Mouse (Mus musculus) cerebellum, adult 2 months (tissue): ENCODE results near the gene Rprd1b. TPM values are rescaled to one million over a fixed set of nuclear protein-coding genes. Genes with fewer than 3 reads are reported as not detected.

Experiments used
- DNase-seq, 2 experiments: peaks; one replicate each; pipeline ENCODE4 v3.0.0; 2021
- H3K27ac ChIP-seq: fragments of 200-500 bp; 2 replicates; pipeline ENCODE4 v1.5.1; 2012; ENCODE audit warnings: low read length, control low read depth, inconsistent platforms; ENCODE audit not compliant: insufficient read depth
- H3K27me3 ChIP-seq: fragments of 200-500 bp; 2 replicates; pipeline ENCODE4 v1.6.1; 2012; ENCODE audit warnings: inconsistent platforms, mild to moderate bottlenecking, low read length, moderate library complexity; ENCODE audit not compliant: control insufficient read depth, insufficient read depth
- H3K4me1 ChIP-seq: fragments of 200-500 bp; 2 replicates; pipeline ENCODE4 v1.6.1; 2011; ENCODE audit warnings: low read length; ENCODE audit not compliant: control insufficient read depth, insufficient read depth
- H3K4me3 ChIP-seq: fragments of 200-500 bp; replicated peaks from 2 replicates; pipeline ENCODE3; 2011; ENCODE audit warnings: mild to moderate bottlenecking, low read depth, low read length, control low read depth; ENCODE audit not compliant: insufficient read depth
- CTCF ChIP-seq: fragments of 200-500 bp; IDR thresholded peaks from 2 replicates; pipeline ENCODE4 v1.5.1; 2011; ENCODE audit warnings: low read depth, mild to moderate bottlenecking, control low read depth, low read length, moderate library complexity, borderline replicate concordance; ENCODE audit not compliant: insufficient read depth
- POLR2A ChIP-seq: fragments of 200-500 bp; IDR thresholded peaks from 2 replicates; pipeline ENCODE4 v1.6.1; 2011; ENCODE audit warnings: low read length, control low read depth, borderline replicate concordance; ENCODE audit not compliant: insufficient read depth
- WGBS: fragments of 180-500 bp; shearing (Covaris S2); methylation state at CpG from one replicate; pipeline ENCODE4 v1.1.7; 2018; 5-methylcytosine and 5-hydroxymethylcytosine counted together
- polyA plus RNA-seq: library from polyadenylated mRNA; depleted of rRNA; stranded (reverse); fragments of >200 nt; gene quantifications from 2 replicates; pipeline ENCODE4 v1.2.3, GENCODE M21; 2012

Rprd1b gene
- polyA plus RNA-seq, 1 experiment, result 22.4 TPM

GRCm38 (mm10) chr2:158115838-158116453 lies 87.6 kb downstream of the Rprd1b start:
- H3K4me1 ChIP-seq, result no peaks in the 10 kb centered on the region; the same call in 1 of the 2 replicates
- no peak overlapping the region for H3K4me3 ChIP-seq
- DNase-seq, result no peak
- TF ChIP-seq CTCF, result no peak
- H3K27ac ChIP-seq, result no peak overlapping the region
- H3K27me3 ChIP-seq, result no peaks in the 10 kb centered on the region
- WGBS, result 91% methylated on average over 3 of the region's 3 CpGs

- 75% methylated on average over 6 of the region's 6 CpGs for WGBS
- Histone ChIP-seq H3K27me3 (no peaks in the 10 kb centered on the region), H3K27ac (no peak overlapping the region), H3K4me1 (peaks cover 5% of the 10 kb centered on the region), H3K4me3 (no peak overlapping the region)
- TF ChIP-seq POLR2A, result no peak
- TF ChIP-seq CTCF, result no peak
- DNase-seq, result no peak
These were observed 88.4 kb downstream of the Rprd1b start for GRCm38 (mm10) chr2:158116653-158117052.

DNA sequence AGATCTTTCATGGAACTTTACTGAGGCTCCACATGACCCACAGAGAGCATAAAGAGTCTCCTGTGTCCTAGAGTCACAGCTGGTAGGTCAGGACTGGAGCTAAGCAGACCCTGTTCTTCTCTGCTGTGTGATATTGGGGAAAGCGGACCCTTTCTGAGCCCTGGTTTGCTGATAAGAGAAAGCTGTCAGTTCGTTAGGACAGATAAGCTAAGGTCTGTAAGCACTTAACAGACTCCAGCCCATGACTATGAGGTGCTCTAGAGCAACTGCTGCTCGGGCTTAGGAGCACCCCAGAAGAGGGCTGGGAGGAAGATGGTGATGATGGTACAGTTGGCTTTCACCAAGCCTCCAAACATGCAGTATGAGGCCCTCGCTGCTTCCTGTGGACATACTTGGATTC lies 90.8 kb downstream of the Rprd1b start:
- Histone ChIP-seq H3K4me1 (peaks cover 17% of the 10 kb centered on the region), H3K27me3 (no peaks in the 10 kb centered on the region), H3K27ac (no peak overlapping the region), H3K4me3 (no peak overlapping the region)
- no peak for DNase-seq
- TF ChIP-seq POLR2A (no peak), CTCF (no peak)
- 94% methylated on average over 4 of the region's 4 CpGs for WGBS

DNA sequence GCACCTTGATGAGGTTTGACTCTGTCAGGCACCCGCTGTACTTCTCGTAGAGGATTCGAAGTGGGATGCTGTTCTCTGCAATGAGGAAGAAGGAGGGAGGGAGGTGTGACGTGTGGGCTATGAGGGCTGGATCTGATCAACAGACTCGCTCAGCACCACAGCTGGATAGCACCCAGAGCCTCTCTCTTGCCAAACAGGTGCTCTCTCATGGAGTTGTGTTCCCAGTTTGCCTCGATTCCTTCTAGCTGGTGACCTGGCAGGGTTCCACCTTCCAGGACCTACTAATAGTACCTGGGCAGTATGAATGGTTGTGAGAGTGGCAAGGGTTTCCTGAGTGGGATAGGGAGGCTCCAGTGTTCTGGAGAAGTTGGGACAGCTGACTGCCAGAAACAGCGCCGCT lies 91.9 kb downstream of the Rprd1b start:
- no peak for DNase-seq
- Histone ChIP-seq H3K4me3 (no peak overlapping the region), H3K27me3 (no peaks in the 10 kb centered on the region), H3K4me1 (peaks cover 17% of the 10 kb centered on the region), H3K27ac (no peak overlapping the region)
- WGBS, result 84% methylated on average over 8 of the region's 8 CpGs
- no peak for TF ChIP-seq CTCF
- TF ChIP-seq POLR2A, result no peak

DNA sequence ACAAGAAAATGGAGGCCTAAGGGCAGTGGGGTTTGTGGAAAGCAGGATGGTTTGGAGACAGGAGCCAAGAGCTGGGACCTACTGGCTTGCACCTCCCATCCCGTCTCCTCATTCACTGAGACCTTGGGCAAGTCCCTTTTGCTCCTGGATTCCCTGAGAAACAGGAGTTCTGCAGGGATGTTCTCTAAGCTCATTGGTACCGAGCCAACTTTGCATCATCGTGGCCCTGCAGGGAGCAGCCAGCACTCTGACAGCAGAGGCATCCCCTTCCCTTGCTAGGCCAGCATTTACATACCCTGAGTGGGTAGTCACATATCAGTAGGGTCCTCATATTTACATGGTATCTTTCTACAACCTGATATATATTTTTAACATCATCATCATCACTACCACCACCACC lies 92.6 kb downstream of the Rprd1b start:
- 62% methylated on average over 3 of the region's 3 CpGs for WGBS
- Histone ChIP-seq H3K27me3 (no peaks in the 10 kb centered on the region), H3K27ac (no peak overlapping the region), H3K4me3 (no peak overlapping the region), H3K4me1 (peaks cover 17% of the 10 kb centered on the region)
- no peak for TF ChIP-seq CTCF
- no peak for TF ChIP-seq POLR2A
- DNase-seq, result no peak

DNA sequence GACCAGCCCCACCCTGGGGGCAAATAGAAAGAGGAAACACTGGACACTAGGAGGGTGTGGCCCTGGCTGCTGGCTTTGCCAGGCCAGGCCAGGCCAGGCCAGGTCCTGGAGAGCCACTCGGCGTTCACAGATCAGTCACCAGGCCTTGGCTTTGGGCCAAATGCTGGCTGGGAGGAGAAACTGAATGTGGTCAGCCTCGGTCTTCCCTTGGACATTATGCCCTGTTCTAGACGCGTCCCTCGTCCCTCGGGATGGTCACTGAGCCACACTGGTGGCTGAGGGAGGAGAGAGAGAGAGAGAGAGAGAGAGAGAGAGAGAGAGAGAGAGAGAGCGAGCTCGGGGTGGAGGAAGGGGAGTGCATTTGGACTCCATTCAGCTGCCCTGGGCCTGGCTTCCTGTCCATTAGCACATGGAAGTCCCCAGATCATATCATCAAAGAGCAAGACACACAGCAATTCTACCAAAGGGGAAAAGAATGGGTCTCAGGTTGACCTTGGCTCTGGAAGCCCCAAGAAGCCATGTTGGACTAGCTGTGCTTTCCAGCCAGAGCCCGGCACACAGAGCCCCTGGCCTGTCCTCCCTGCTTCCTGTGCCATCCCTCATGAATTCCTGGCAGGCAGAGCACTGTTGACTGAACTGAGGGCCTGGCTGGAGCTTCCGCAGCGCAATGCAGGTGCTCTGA lies 93.5 kb downstream of the Rprd1b start:
- TF ChIP-seq CTCF (no peak), POLR2A (no peak)
- Histone ChIP-seq H3K27me3 (no peaks in the 10 kb centered on the region), H3K4me1 (peaks cover 17% of the 10 kb centered on the region), H3K27ac (no peak overlapping the region), H3K4me3 (no peak overlapping the region)
- DNase-seq, result peak; percentile 57 to 70
- 33% methylated on average over 12 of the region's 12 CpGs for WGBS

DNA sequence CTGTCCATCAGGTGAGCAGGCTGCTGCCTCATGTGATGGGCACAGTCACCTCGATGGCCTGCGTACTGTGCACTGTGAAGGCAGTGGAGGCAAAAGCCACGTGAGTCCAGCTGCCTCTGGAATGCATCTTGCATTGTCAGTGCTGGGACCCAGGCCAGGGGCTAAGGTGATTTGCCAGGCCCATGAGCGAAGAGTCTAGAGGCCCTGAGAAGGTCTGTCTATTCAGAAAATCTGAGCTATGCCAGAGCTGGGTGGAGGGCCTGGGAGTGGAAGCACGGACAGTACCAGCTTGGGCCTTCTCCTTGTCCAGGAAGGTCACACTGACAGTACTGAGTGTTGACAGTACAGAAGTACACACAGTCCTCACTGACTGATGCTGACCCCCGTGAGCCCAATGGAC lies 94.5 kb downstream of the Rprd1b start:
- peaks cover 17% of the 10 kb centered on the region for H3K4me1 ChIP-seq
- WGBS, result 76% methylated on average over 6 of the region's 6 CpGs
- H3K27ac ChIP-seq, result no peak overlapping the region
- H3K27me3 ChIP-seq, result no peaks in the 10 kb centered on the region
- DNase-seq, result no peak
- TF ChIP-seq POLR2A (no peak), CTCF (no peak)
- no peak overlapping the region for H3K4me3 ChIP-seq

DNA sequence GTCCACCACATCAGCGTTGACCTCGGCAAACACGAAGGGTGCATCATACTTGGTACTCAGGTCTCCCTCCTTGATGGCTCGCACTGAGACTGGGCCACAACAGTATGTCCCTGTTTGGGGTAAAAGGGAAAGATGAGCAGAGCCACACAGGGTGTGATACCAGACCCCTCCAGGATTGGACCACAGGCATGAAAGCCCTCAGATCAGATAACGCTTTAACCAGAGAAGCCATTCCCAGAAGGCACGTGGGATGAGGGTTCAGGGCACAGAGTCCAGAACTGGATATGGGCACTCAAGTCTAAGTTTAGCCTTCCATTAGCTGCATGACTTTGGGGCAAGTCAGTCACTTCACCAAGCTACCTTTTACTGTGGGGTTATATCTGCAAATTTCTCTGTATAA lies 98.9 kb downstream of the Rprd1b start:
- H3K27ac ChIP-seq, result no peak overlapping the region
- no peak for DNase-seq
- TF ChIP-seq CTCF (no peak), POLR2A (no peak)
- H3K4me3 ChIP-seq, result no peak overlapping the region
- 93% methylated on average over 6 of the region's 6 CpGs for WGBS
- H3K4me1 ChIP-seq, result peaks cover 25% of the 10 kb centered on the region
- H3K27me3 ChIP-seq, result no peaks in the 10 kb centered on the region
